Mouse (Mus musculus) liver, embryonic 16.5 days (tissue): Measurements from ENCODE around the gene Trpc1. TPM values are rescaled to one million over a fixed set of nuclear protein-coding genes. Genes with fewer than 3 reads are reported as not detected.

ENCODE experiments used
- ATAC-seq: fragments of 200-750 bp; cut with Nextera tagmentation; 2 replicates; pipeline ENCODE4 v1.8.0; 2017; ENCODE audit warnings: low read depth, mild to moderate bottlenecking, moderate number of reproducible peaks, moderate library complexity
- H3K27ac ChIP-seq: fragments of 300-500 bp; sonication (generic); 2 replicates; pipeline ENCODE4 v1.5.1; 2014; ENCODE audit warnings: mild to moderate bottlenecking, low read length
- H3K27me3 ChIP-seq: fragments of 300-500 bp; sonication (generic); 2 replicates; pipeline ENCODE4 v1.6.1; 2014; ENCODE audit warnings: low read depth, low read length, mixed read lengths; ENCODE audit not compliant: control insufficient read depth, insufficient read depth
- H3K36me3 ChIP-seq: fragments of 300-500 bp; sonication (generic); 2 replicates; pipeline ENCODE4 v1.6.1; 2014; ENCODE audit warnings: mild to moderate bottlenecking; ENCODE audit not compliant: control insufficient read depth, insufficient read depth
- H3K4me1 ChIP-seq: fragments of 300-500 bp; sonication (generic); 2 replicates; pipeline ENCODE4 v1.6.1; 2014; ENCODE audit warnings: low read depth, low read length, mixed read lengths; ENCODE audit not compliant: control insufficient read depth
- H3K4me2 ChIP-seq: fragments of 300-500 bp; sonication (generic); 2 replicates; pipeline ENCODE4 v1.6.1; 2014; ENCODE audit warnings: low read depth, low read length, mixed read lengths
- H3K4me3 ChIP-seq: fragments of 300-500 bp; sonication (generic); 2 replicates; pipeline ENCODE4 v1.5.1; 2014; ENCODE audit warnings: low read depth, mild to moderate bottlenecking, low read length
- H3K9ac ChIP-seq: fragments of 300-500 bp; sonication (generic); 2 replicates; pipeline ENCODE4 v1.6.1; 2014; ENCODE audit warnings: low read depth, low read length
- H3K9me3 ChIP-seq: fragments of 300-500 bp; sonication (generic); replicated peaks from 2 replicates; pipeline ENCODE4 v1.6.1; 2016; ENCODE audit warnings: low read length; ENCODE audit not compliant: control insufficient read depth
- WGBS: fragments of 180-500 bp; shearing (Covaris S2); extraction: QIAGEN DNeasy Blood & Tissue Kit; methylation state at CpG from one replicate; pipeline ENCODE4 v1.1.7; 2014; ENCODE audit not compliant: insufficient replicate concordance; 5-methylcytosine and 5-hydroxymethylcytosine counted together
- polyA plus RNA-seq: library from polyadenylated mRNA; unstranded; fragments of >200 nt; fragmentation: Nextera tagmentation; extraction: Ambion mirVana; gene quantifications from 2 replicates; pipeline ENCODE4 v1.2.1, GENCODE M21; 2015

Gene Trpc1
- polyA plus RNA-seq, 1 experiment from 2014 or later: 0.64 TPM

DNA sequence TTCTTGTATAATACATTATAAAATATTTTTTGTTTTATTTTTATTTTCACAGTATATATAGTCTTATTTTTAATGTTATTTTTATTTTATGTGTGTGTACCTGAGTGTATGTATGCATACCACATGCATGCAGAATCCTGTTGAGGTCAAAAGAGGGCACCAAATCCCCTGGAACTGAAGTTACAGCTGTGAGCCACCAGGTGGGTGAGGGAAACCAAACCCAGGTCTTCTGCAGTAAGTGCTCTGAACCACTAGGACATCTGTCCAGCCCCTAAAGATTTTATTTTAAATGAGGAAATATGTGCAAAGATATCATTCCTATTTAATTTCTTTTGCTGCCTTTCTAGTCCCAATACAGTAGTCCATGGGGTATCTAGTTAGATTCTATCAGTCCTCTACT lies 41.2 kb downstream of the Trpc1 start:
- no peak overlapping the region for H3K27ac ChIP-seq
- no peak overlapping the region for H3K9ac ChIP-seq
- H3K4me2 ChIP-seq: no peak overlapping the region
- ATAC-seq: no peak
- H3K27me3 ChIP-seq: no peaks in the 10 kb centered on the region
- no peaks in the 10 kb centered on the region for H3K4me1 ChIP-seq
- no peak overlapping the region for H3K4me3 ChIP-seq
- no peaks in the 10 kb centered on the region for H3K36me3 ChIP-seq
- H3K9me3 ChIP-seq: no peaks in the 10 kb centered on the region

DNA sequence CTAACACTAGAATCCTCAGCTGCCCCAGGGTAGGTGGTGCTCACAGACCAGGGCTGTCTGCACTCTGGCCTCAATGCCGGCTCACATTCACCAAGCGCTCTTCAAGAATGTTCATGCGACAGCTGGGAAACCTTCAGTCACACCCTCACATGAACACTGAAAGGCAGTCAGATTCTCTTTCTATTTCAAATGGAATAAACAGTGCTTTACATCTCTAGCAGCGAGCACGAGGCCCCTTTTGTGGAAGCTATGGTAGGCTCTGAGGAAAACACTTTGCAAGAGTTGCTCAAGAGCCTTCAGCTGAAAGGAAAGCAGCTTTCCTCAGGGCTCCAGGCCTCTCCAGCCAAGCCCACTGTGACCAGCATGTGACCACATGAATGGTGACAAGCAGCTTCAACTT lies 44.8 kb downstream of the Trpc1 start:
- ATAC-seq: no peak

DNA sequence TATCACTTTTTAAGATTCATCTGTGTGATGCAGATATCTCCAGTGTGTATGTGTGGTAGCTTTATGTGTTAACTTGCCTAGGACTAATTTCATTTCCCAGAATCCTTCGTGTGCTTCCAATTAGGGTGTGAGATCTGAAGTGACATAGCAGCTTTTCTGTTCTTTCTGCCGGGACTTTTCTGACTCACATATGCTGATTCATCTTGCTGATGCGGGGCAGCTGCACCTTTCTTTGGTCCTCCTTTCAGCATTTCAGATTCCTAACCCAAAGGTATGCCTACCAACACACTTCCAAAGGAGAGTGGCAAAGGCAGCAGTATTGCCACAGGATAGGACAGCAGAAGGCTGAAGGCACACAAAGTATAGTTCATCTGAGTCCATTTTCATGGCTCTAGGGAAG lies 46.1 kb downstream of the Trpc1 start:
- H3K36me3 ChIP-seq: no peaks in the 10 kb centered on the region
- ATAC-seq: no peak
- no peak overlapping the region for H3K9ac ChIP-seq
- H3K27ac ChIP-seq: no peak overlapping the region
- no peaks in the 10 kb centered on the region for H3K4me1 ChIP-seq
- no peaks in the 10 kb centered on the region for H3K27me3 ChIP-seq
- no peaks in the 10 kb centered on the region for H3K9me3 ChIP-seq
- H3K4me3 ChIP-seq: no peak overlapping the region
- H3K4me2 ChIP-seq: no peak overlapping the region
- 42% methylated on average over 3 of the region's 3 CpGs for WGBS

More for the DNA sequence above, 44.8 kb downstream of the Trpc1 start:
- H3K4me2 ChIP-seq: no peak overlapping the region
- 77% methylated on average over 5 of the region's 5 CpGs for WGBS
- no peak overlapping the region for H3K27ac ChIP-seq
- no peak overlapping the region for H3K4me3 ChIP-seq
- H3K36me3 ChIP-seq: no peaks in the 10 kb centered on the region
- no peaks in the 10 kb centered on the region for H3K4me1 ChIP-seq
- no peaks in the 10 kb centered on the region for H3K9me3 ChIP-seq
- no peaks in the 10 kb centered on the region for H3K27me3 ChIP-seq
- H3K9ac ChIP-seq: no peak overlapping the region

DNA sequence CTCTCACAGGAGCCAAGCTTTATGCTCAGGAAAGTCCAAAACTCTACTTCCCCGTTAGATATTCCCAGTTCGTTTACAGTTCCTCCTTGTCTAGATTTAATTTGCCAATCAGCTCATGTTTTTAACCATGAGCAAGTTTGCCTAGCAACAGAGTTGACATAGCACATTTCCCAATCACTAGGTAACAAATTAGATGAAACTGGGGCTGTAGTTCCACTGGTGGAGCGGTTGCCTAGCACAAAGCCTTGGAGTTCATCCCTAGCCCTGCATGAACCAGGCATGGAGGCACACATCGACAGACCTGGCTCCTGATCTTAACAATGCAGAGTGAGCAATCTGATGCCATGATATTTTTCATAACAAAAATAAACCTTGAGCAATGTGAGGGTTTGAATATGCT lies 50.9 kb downstream of the Trpc1 start:
- H3K4me1 ChIP-seq: no peaks in the 10 kb centered on the region
- ATAC-seq: no peak
- H3K27ac ChIP-seq: no peak overlapping the region
- no peak overlapping the region for H3K9ac ChIP-seq
- no peaks in the 10 kb centered on the region for H3K9me3 ChIP-seq
- no peak overlapping the region for H3K4me3 ChIP-seq
- no peak overlapping the region for H3K4me2 ChIP-seq
- no peaks in the 10 kb centered on the region for H3K27me3 ChIP-seq
- H3K36me3 ChIP-seq: no peaks in the 10 kb centered on the region
- WGBS: 53% methylated on average over 4 of the region's 4 CpGs

DNA sequence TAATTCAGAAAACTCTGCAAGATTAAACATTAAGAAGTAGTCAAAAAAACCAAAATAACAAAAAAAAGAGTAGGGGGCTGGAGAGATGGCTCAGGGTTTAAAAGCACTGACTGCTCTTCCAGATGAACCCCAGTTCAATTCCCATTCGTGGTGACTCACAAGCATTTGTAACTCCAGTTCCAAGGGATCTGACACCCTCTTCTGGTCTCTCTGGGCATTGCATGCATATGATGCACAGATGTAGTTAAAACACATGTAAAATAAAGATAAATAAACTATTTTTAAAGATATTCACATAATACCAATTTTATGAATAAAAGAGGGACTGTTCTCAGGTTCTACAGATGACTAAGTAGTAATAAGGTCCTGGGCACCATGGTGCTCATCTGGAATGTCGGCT lies 52.4 kb downstream of the Trpc1 start:
- Histone ChIP-seq H3K4me3 (no peak overlapping the region), H3K27ac (no peak overlapping the region), H3K9ac (no peak overlapping the region), H3K27me3 (no peaks in the 10 kb centered on the region), H3K4me2 (no peak overlapping the region), H3K9me3 (no peaks in the 10 kb centered on the region), H3K4me1 (no peaks in the 10 kb centered on the region), H3K36me3 (no peaks in the 10 kb centered on the region)
- WGBS: 42% methylated on average over 2 of the region's 2 CpGs
- no peak for ATAC-seq

DNA sequence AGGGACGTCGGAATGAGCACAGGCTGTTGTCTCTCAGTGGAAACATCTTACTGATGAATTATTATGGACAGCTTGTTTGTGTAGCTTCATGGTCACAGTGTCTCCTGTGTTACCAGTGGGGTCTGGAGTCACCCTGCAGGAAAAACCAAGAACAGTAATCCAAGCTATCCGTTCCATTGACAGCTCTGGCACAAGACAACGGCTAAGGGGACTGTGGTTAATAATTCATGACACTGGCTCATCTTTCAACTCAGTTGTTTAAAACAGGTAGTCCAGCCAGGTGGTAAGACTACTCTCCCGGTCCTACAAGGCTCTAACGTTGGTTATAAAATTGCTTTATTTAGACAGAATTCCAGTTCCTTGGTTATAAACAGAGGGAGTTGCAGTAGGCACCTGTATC lies 53.6 kb downstream of the Trpc1 start:
- no peak overlapping the region for H3K4me3 ChIP-seq
- H3K9ac ChIP-seq: no peak overlapping the region
- no peak for ATAC-seq
- H3K27me3 ChIP-seq: no peaks in the 10 kb centered on the region
- WGBS: 67% methylated on average over 6 of the region's 6 CpGs
- no peaks in the 10 kb centered on the region for H3K9me3 ChIP-seq
- no peaks in the 10 kb centered on the region for H3K4me1 ChIP-seq
- H3K27ac ChIP-seq: no peak overlapping the region
- no peaks in the 10 kb centered on the region for H3K36me3 ChIP-seq
- H3K4me2 ChIP-seq: no peak overlapping the region

GRCm38 (mm10) chr9:95695023-95695422 lies 55.2 kb downstream of the Trpc1 start:
- Histone ChIP-seq H3K27ac (no peak overlapping the region), H3K9me3 (no peaks in the 10 kb centered on the region), H3K4me2 (no peak overlapping the region), H3K27me3 (no peaks in the 10 kb centered on the region), H3K4me1 (no peaks in the 10 kb centered on the region), H3K36me3 (no peaks in the 10 kb centered on the region), H3K4me3 (no peak overlapping the region), H3K9ac (no peak overlapping the region)
- ATAC-seq: no peak
- WGBS: 69% methylated on average over 15 of the region's 15 CpGs

GRCm38 (mm10) chr9:95694526-95694925 lies 55.6 kb downstream of the Trpc1 start:
- no peak for ATAC-seq
- no peak overlapping the region for H3K9ac ChIP-seq
- H3K4me2 ChIP-seq: no peak overlapping the region
- H3K27me3 ChIP-seq: no peaks in the 10 kb centered on the region
- no peaks in the 10 kb centered on the region for H3K36me3 ChIP-seq
- H3K27ac ChIP-seq: no peak overlapping the region
- no peaks in the 10 kb centered on the region for H3K4me1 ChIP-seq
- no peak overlapping the region for H3K4me3 ChIP-seq
- 53% methylated on average over 12 of the region's 12 CpGs for WGBS
- no peaks in the 10 kb centered on the region for H3K9me3 ChIP-seq

- Histone ChIP-seq H3K4me1 (no peaks in the 10 kb centered on the region), H3K4me2 (no peak overlapping the region), H3K9me3 (no peaks in the 10 kb centered on the region), H3K27me3 (no peaks in the 10 kb centered on the region), H3K36me3 (no peaks in the 10 kb centered on the region), H3K27ac (no peak overlapping the region), H3K9ac (no peak overlapping the region), H3K4me3 (no peak overlapping the region)
- 62% methylated on average over 11 of the region's 11 CpGs for WGBS
- no peak for ATAC-seq
Observed at GRCm38 (mm10) chr9:95693528-95694100, 56.6 kb downstream of the Trpc1 start.
